Mouse (Mus musculus) hindbrain, embryonic 16.5 days (tissue): ENCODE measurements around the gene Palm. TPM values are rescaled to one million over a fixed set of nuclear protein-coding genes. Genes with fewer than 3 reads are reported as not detected.

ENCODE experiments used
- ATAC-seq: fragments of 200-750 bp; cut with Nextera tagmentation; 2 replicates; pipeline ENCODE4 v1.8.0; 2017; ENCODE audit warnings: moderate TSS enrichment, moderate library complexity
- H3K27ac ChIP-seq: fragments of 300-500 bp; sonication (generic); 2 replicates; pipeline ENCODE4 v1.5.1; 2014; ENCODE audit warnings: low read depth, mild to moderate bottlenecking, control low read depth, low read length, moderate library complexity
- H3K27me3 ChIP-seq: fragments of 300-500 bp; sonication (generic); replicated peaks from 2 replicates; pipeline ENCODE4 v1.6.1; 2014; ENCODE audit warnings: low read length; ENCODE audit not compliant: control insufficient read depth, insufficient read depth
- H3K36me3 ChIP-seq: fragments of 300-500 bp; sonication (generic); 2 replicates; pipeline ENCODE4 v1.6.1; 2014; ENCODE audit warnings: mild to moderate bottlenecking, low read length, moderate library complexity, mixed read lengths; ENCODE audit not compliant: control insufficient read depth, insufficient read depth
- H3K4me1 ChIP-seq: fragments of 300-500 bp; sonication (generic); 2 replicates; pipeline ENCODE4 v1.6.1; 2014; ENCODE audit warnings: low read depth, low read length; ENCODE audit not compliant: control insufficient read depth, insufficient read depth
- H3K4me2 ChIP-seq: fragments of 300-500 bp; sonication (generic); 2 replicates; pipeline ENCODE4 v1.6.1; 2014; ENCODE audit warnings: mild to moderate bottlenecking, low read length, control low read depth, moderate library complexity
- H3K4me3 ChIP-seq: fragments of 300-500 bp; sonication (generic); 2 replicates; pipeline ENCODE4 v1.5.1; 2014; ENCODE audit warnings: mild to moderate bottlenecking, low read length, control low read depth, moderate library complexity
- H3K9ac ChIP-seq: fragments of 300-500 bp; sonication (generic); 2 replicates; pipeline ENCODE4 v1.6.1; 2014; ENCODE audit warnings: low read depth, mild to moderate bottlenecking, control low read depth, low read length, moderate library complexity
- H3K9me3 ChIP-seq: fragments of 300-500 bp; sonication (generic); 2 replicates; pipeline ENCODE4 v1.6.1; 2014; ENCODE audit warnings: mild to moderate bottlenecking, low read length, moderate library complexity; ENCODE audit not compliant: control insufficient read depth
- WGBS: fragments of 180-500 bp; shearing (Covaris S2); extraction: QIAGEN DNeasy Blood & Tissue Kit; methylation state at CpG from one replicate; pipeline ENCODE4 v1.1.7; 2014; 5-methylcytosine and 5-hydroxymethylcytosine counted together
- polyA plus RNA-seq: library from polyadenylated mRNA; unstranded; fragments of >200 nt; fragmentation: Nextera tagmentation; extraction: Ambion mirVana; gene quantifications from 2 replicates; pipeline ENCODE4 v1.2.1, GENCODE M21; 2015

Gene Palm
- polyA plus RNA-seq, 1 experiment from 2014 or later, result 297 TPM

GRCm38 (mm10) chr10:79842322-79842721, 49.0 kb downstream of the Palm start:
- Histone ChIP-seq H3K27ac (no peak overlapping the region), H3K9ac (no peak overlapping the region), H3K4me1 (peaks cover 9% of the 10 kb centered on the region), H3K4me3 (no peak overlapping the region), H3K9me3 (no peaks in the 10 kb centered on the region), H3K4me2 (no peak overlapping the region), H3K36me3 (no peaks in the 10 kb centered on the region), H3K27me3 (no peaks in the 10 kb centered on the region)
- no peak for ATAC-seq
- WGBS, result 62% methylated on average over 3 of the region's 3 CpGs

GRCm38 (mm10) chr10:79843476-79843875, 50.1 kb downstream of the Palm start:
- Histone ChIP-seq H3K9ac (no peak overlapping the region), H3K36me3 (no peaks in the 10 kb centered on the region), H3K4me3 (no peak overlapping the region), H3K4me2 (no peak overlapping the region), H3K9me3 (no peaks in the 10 kb centered on the region), H3K27ac (no peak overlapping the region), H3K4me1 (peaks cover 9% of the 10 kb centered on the region), H3K27me3 (no peaks in the 10 kb centered on the region)
- no peak for ATAC-seq
- WGBS, result 41% methylated on average over 6 of the region's 6 CpGs

GRCm38 (mm10) chr10:79846553-79846952, 53.2 kb downstream of the Palm start:
- Histone ChIP-seq H3K4me3 (no peak overlapping the region), H3K36me3 (no peaks in the 10 kb centered on the region), H3K4me1 (peaks cover 5% of the 10 kb centered on the region), H3K9ac (no peak overlapping the region), H3K27ac (no peak overlapping the region), H3K27me3 (no peaks in the 10 kb centered on the region), H3K9me3 (no peaks in the 10 kb centered on the region), H3K4me2 (no peak overlapping the region)
- ATAC-seq, result no peak
- 74% methylated on average over 5 of the region's 5 CpGs for WGBS

- Histone ChIP-seq H3K4me1 (peaks cover 18% of the 10 kb centered on the region), H3K4me3 (no peak overlapping the region), H3K4me2 (no peak overlapping the region), H3K9ac (no peak overlapping the region), H3K27ac (no peak overlapping the region), H3K27me3 (no peaks in the 10 kb centered on the region), H3K9me3 (no peaks in the 10 kb centered on the region), H3K36me3 (no peaks in the 10 kb centered on the region)
- ATAC-seq, result no peak
- WGBS, result 79% methylated on average over 8 of the region's 8 CpGs
Measured at GRCm38 (mm10) chr10:79849941-79850628, 56.7 kb downstream of the Palm start.

- no peak overlapping the region for H3K4me3 ChIP-seq
- no peaks in the 10 kb centered on the region for H3K27me3 ChIP-seq
- H3K4me1 ChIP-seq, result peaks cover 30% of the 10 kb centered on the region
- no peak for ATAC-seq
- H3K9me3 ChIP-seq, result no peaks in the 10 kb centered on the region
- peak overlapping the region; percentile 68 for H3K9ac ChIP-seq
- 0 out of 2 replicates have a peak overlapping the region, but pooled peaks have one; percentile 1 for H3K4me2 ChIP-seq
- H3K36me3 ChIP-seq, result no peaks in the 10 kb centered on the region
- H3K27ac ChIP-seq, result peak overlapping the region; percentile 99
- WGBS, result 82% methylated on average over 3 of the region's 3 CpGs
Measured at GRCm38 (mm10) chr10:79851653-79852052, 58.3 kb downstream of the Palm start.

- H3K9ac ChIP-seq, result peak overlapping the region; percentile 68
- no peaks in the 10 kb centered on the region for H3K36me3 ChIP-seq
- WGBS, result 53% methylated on average over 9 of the region's 9 CpGs
- no peak for ATAC-seq
- no peaks in the 10 kb centered on the region for H3K27me3 ChIP-seq
- H3K4me2 ChIP-seq, result peak overlapping the region; percentile 55
- H3K4me3 ChIP-seq, result peak overlapping the region; percentile 93
- H3K4me1 ChIP-seq, result peaks cover 36% of the 10 kb centered on the region
- no peaks in the 10 kb centered on the region for H3K9me3 ChIP-seq
- H3K27ac ChIP-seq, result peak overlapping the region; percentile 99
Measured at GRCm38 (mm10) chr10:79852107-79852789, 58.9 kb downstream of the Palm start.

DNA sequence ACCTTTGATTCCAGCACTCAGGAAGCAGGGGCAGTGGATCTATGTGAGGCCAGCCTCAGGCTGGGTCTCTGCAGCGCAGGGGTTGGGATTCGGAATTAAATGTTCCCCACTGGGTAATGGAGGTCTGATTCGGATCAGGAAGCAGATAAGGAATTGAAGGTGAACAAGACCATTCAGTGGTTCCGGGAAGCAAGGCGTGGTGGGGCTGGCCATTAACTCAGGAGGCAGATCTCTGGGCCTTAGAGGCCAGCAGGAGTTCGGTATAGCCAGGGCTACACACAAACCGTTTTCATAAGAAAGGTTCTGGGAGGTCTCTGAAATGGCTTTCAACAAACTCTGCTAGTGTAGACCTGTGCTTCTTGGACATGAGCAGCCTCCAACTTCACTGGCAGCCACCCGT, 59.5 kb downstream of the Palm start:
- H3K27ac ChIP-seq, result peak overlapping the region; percentile 99
- WGBS, result 14% methylated on average over 8 of the region's 8 CpGs
- peak overlapping the region; percentile 68 for H3K9ac ChIP-seq
- H3K27me3 ChIP-seq, result no peaks in the 10 kb centered on the region
- peak overlapping the region; percentile 55 for H3K4me2 ChIP-seq
- H3K4me1 ChIP-seq, result peaks cover 42% of the 10 kb centered on the region
- no peaks in the 10 kb centered on the region for H3K36me3 ChIP-seq
- ATAC-seq, result no peak
- peak overlapping the region; percentile 93 for H3K4me3 ChIP-seq
- H3K9me3 ChIP-seq, result no peaks in the 10 kb centered on the region

GRCm38 (mm10) chr10:79853392-79853791, 60.0 kb downstream of the Palm start:
- Histone ChIP-seq H3K4me1 (peaks cover 47% of the 10 kb centered on the region), H3K9me3 (no peaks in the 10 kb centered on the region), H3K27ac (peak overlapping the region; percentile 99), H3K9ac (peak overlapping the region; percentile 68), H3K4me2 (peak overlapping the region; percentile 55), H3K36me3 (no peaks in the 10 kb centered on the region), H3K27me3 (no peaks in the 10 kb centered on the region), H3K4me3 (peak overlapping the region; percentile 93)
- ATAC-seq, result peak; percentile 43
- under 1% methylated on average over 15 of the region's 15 CpGs for WGBS
